Mouse (Mus musculus): ENCODE results near the gene Nasp. TPM values are rescaled to one million over a fixed set of nuclear protein-coding genes. Genes with fewer than 3 reads are reported as not detected.

The Nasp gene
- polyA plus RNA-seq, 1 experiment from 2014 or later = 110 TPM

DNA sequence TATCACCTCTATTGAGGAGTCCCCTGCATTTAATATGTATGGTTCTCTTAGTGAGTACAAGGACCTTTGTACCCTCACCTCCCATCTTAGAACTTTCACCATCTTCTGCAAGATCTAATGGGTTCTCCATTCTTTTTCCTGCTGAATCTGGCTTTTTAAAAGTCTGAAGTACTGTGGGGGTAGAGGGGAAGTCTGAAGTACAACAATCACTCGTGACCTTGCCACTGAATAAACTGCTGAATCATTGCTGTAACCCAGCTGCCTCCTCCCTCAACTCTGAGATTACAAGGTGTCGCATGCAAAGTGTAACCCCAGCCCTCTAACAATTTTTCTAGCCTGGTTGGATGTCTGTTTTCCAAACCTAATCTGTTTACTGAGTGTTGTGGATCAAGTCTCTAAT, 27.4 kb upstream of the Nasp start:
- Histone ChIP-seq H3K9me3 (no peaks in the 10 kb centered on the region), H3K27me3 (no peaks in the 10 kb centered on the region), H3K36me3 (no peaks in the 10 kb centered on the region), H3K4me3 (no peak overlapping the region), H3K27ac (no peak overlapping the region), H3K4me2 (no peak overlapping the region), H3K9ac (no peak overlapping the region), H3K4me1 (replicated peaks) (peaks cover 10% of the 10 kb centered on the region)
- no peak for ATAC-seq (ENCODE audit: low FRiP score)
- 77% methylated on average over 2 of the region's 2 CpGs for WGBS

DNA sequence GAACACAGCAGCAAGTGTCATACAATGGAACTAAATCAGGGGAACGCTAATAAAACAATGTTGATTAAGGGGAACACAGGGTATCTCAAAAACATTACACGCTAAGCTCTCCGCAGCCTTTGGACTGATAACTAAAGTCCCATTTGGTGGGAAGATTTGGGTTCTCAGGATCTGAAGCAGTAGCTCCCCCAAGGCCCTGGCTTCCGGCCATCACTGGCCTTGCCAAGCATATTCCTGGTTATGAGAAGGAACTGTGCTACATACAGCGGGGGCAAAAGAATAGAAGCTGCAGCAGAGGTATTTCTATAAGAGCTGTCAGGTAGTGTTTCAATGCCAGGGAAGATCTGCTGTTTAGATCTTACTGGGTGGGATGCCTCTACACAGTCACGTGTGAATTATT, 25.5 kb upstream of the Nasp start:
- ATAC-seq (ENCODE audit: low FRiP score) = no peak
- H3K4me1 ChIP-seq (replicated peaks) = peaks cover 28% of the 10 kb centered on the region
- no peaks in the 10 kb centered on the region for H3K9me3 ChIP-seq
- no peak overlapping the region for H3K27ac ChIP-seq
- H3K4me2 ChIP-seq = no peak overlapping the region
- H3K36me3 ChIP-seq = 0 out of 2 replicates have a peak, but pooled peaks cover 10% of the 10 kb centered on the region
- 89% methylated on average over 6 of the region's 6 CpGs for WGBS
- H3K27me3 ChIP-seq = no peaks in the 10 kb centered on the region
- H3K4me3 ChIP-seq = no peak overlapping the region
- no peak overlapping the region for H3K9ac ChIP-seq

DNA sequence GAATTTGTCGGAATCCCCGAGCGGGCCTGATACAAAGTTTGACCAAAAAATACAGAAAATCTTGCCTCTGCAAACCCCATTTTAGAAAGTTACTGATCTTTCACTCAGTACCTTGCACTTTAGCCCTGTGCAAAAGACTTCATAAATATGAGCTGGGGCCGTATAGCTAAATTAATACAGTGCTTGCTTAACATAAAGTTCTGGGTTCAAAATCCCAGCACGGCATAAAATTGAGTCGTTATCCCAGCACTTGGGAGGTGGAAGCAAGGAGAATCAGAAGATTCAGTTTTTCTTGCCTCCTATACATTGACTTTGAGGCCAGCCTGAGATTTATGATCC, 24.0 kb upstream of the Nasp start:
- H3K9me3 ChIP-seq = no peaks in the 10 kb centered on the region
- 12% methylated on average over 6 of the region's 6 CpGs for WGBS
- peak overlapping the region; percentile 55 for H3K27ac ChIP-seq
- no peaks in the 10 kb centered on the region for H3K27me3 ChIP-seq
- peak; percentile 49; the same call in 1 of the 2 replicates for ATAC-seq (ENCODE audit: low FRiP score)
- peak overlapping the region; percentile 93 for H3K9ac ChIP-seq
- peaks cover 41% of the 10 kb centered on the region for H3K4me1 ChIP-seq (replicated peaks)
- H3K4me3 ChIP-seq = peak overlapping the region; percentile 92
- H3K36me3 ChIP-seq = peaks cover 19% of the 10 kb centered on the region; the same call in 1 of the 2 replicates
- H3K4me2 ChIP-seq = peak overlapping the region; percentile 90

DNA sequence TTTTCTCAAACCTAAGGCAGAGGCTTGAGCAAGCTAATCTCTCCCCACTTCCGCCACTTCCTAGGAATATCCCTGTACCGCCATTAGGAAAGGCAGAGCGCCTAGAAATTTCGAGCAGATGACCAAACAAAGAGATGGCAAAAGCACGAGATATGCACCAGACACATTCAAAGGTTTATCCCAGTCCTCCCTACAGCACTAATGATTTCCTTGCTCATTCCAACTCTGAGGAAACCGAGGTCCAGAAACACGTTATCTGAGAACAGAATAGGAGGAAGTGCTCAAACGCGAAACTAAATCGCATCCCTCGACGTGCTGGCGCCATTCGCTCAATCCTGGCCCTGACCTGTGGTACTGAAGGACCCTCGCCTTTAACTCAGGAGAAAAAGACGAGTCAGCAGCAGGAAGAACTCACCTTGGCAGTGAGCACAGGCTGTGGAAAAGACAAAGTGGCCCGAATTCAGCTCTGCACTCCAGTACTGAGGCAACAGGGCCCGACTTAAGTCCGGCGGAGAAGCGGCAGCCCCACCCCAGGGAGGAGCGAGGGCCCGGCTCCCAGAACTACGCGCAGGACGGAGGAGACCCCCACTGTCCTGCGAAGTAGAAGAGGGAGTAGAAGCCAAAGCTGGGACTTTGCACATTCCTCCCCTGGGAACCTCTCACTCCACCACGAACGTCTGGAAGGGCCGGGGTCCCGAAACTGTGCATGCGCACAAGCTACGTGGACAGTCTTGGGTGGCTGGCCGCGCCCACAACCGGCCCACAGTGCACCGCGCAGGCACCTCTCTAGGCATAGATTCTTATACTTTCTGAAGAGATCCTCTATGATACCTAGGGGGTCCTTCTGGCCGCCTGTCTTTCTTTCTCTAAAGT, 23.4 kb upstream of the Nasp start, which contains the start of gene Akr1a1:
Gene Akr1a1 (minus strand): TSS at position 757 of the 873 bp plus-strand sequence.
- Histone ChIP-seq H3K4me2 (peak within 1 kb of the TSS; percentile 90), H3K4me3 (peak within 1 kb of the TSS; percentile 92), H3K36me3 (peaks cover 19% of the 10 kb centered on the region; the same call in 1 of the 2 replicates), H3K27ac (peak within 1 kb of the TSS; percentile 91), H3K9me3 (no peaks in the 10 kb centered on the region), H3K9ac (peak within 1 kb of the TSS; percentile 93), H3K4me1 (replicated peaks) (peaks cover 47% of the 10 kb centered on the region), H3K27me3 (no peaks in the 10 kb centered on the region)
- under 1% methylated on average over 39 of the region's 39 CpGs for WGBS
- peak; percentile 98 for ATAC-seq (ENCODE audit: low FRiP score)

DNA sequence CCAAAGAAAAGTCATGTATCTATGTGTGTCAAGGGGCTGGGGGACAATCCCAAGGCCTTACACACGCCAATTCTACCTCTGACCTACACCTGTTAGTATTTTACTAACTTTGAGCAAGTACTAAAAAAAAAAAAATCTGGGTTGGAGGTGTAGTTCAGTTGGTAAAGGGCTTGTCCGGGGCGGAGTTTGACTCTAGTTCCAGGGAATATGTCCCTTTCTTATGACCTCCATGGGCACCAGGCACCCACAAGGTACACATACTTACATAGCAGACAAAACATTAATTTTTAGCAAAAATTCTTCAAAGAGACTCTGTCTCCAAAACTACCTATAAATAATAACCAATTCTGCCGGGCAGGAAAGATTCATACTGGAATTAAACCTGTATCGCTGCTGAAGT, 22.6 kb upstream of the Nasp start:
- Histone ChIP-seq H3K4me3 (peak overlapping the region; percentile 92), H3K27ac (peak overlapping the region; percentile 91), H3K4me2 (peak overlapping the region; percentile 90), H3K4me1 (replicated peaks) (peaks cover 55% of the 10 kb centered on the region), H3K9ac (peak overlapping the region; percentile 93), H3K27me3 (no peaks in the 10 kb centered on the region), H3K9me3 (no peaks in the 10 kb centered on the region), H3K36me3 (peaks cover 19% of the 10 kb centered on the region; the same call in 1 of the 2 replicates)
- no peak for ATAC-seq (ENCODE audit: low FRiP score)
- 45% methylated on average over 5 of the region's 5 CpGs for WGBS

DNA sequence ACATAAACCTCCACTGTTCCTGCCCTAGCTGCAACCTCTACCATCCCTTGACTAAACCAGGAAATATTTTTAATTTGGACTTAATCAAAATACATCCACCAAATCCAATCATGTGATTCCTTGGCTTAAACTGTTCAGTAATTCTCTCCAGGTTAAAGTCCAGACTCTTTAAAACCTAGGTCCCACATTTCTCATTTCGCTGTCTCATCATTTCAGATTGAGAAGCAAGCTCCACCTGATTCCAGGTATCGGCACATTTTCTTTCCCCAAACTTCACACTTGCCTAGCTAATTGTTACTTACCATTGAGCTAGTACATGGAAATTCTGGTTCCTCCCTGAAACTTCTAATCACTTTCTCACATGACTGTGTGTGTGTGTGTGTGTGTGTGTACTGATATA, 21.7 kb upstream of the Nasp start:
- Histone ChIP-seq H3K4me2 (peak overlapping the region; percentile 90), H3K27me3 (no peaks in the 10 kb centered on the region), H3K9me3 (no peaks in the 10 kb centered on the region), H3K27ac (no peak overlapping the region), H3K4me3 (peak overlapping the region; percentile 92), H3K4me1 (replicated peaks) (peaks cover 58% of the 10 kb centered on the region), H3K9ac (no peak overlapping the region), H3K36me3 (peaks cover 25% of the 10 kb centered on the region)
- WGBS = 98% methylated on average over 2 of the region's 2 CpGs
- no peak for ATAC-seq (ENCODE audit: low FRiP score)

DNA sequence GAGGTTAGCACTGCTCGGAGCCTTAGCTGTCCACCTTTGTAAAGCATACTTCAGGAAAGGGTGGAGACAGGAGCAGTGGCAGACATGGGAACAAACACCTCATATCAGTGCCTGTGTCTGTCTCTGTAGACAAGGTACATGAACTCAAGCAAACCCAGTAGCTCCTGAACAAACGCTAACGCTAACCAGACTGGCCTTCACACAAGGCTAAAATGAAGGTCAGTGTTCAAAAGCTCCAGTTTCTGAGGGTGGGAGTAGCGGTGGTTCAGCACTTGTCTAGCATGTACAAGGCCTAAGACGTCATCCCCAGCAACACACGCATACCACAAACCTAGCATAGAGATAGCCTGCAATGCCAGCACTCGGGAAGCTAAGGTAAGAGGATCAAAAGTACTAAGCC, 17.9 kb upstream of the Nasp start:
- ATAC-seq (ENCODE audit: low FRiP score) = no peak
- Histone ChIP-seq H3K27me3 (no peaks in the 10 kb centered on the region), H3K4me1 (replicated peaks) (peaks cover 53% of the 10 kb centered on the region), H3K9ac (no peak overlapping the region; the same call in 1 of the 2 replicates), H3K36me3 (peaks cover 53% of the 10 kb centered on the region), H3K4me2 (no peak overlapping the region), H3K9me3 (no peaks in the 10 kb centered on the region), H3K27ac (no peak overlapping the region), H3K4me3 (no peak overlapping the region)
- 94% methylated on average over 7 of the region's 7 CpGs for WGBS

DNA sequence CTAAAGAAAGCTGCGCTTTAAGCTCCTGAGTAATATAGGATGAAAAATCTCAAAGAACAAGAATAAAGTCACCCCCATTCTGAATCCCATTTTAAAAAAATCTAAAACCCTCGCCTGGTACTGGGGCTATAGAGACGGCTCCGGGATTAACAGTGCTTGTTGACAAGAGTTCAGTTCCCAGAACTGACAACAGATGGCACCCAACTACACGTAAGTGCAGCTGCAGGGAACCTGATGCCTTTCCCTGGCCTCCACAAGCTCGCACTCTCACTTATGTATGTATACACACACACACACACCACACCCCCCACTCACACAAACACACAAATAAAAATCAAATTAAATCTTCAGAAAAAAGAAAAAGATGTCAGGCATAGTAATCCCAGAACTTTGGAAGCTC, 16.6 kb upstream of the Nasp start:
- Histone ChIP-seq H3K27ac (no peak overlapping the region), H3K9ac (no peak overlapping the region), H3K36me3 (peaks cover 60% of the 10 kb centered on the region), H3K27me3 (no peaks in the 10 kb centered on the region), H3K9me3 (no peaks in the 10 kb centered on the region), H3K4me1 (replicated peaks) (peaks cover 41% of the 10 kb centered on the region), H3K4me3 (no peak overlapping the region), H3K4me2 (no peak overlapping the region)
- 59% methylated on average over 6 of the region's 6 CpGs for WGBS
- ATAC-seq (ENCODE audit: low FRiP score) = no peak

DNA sequence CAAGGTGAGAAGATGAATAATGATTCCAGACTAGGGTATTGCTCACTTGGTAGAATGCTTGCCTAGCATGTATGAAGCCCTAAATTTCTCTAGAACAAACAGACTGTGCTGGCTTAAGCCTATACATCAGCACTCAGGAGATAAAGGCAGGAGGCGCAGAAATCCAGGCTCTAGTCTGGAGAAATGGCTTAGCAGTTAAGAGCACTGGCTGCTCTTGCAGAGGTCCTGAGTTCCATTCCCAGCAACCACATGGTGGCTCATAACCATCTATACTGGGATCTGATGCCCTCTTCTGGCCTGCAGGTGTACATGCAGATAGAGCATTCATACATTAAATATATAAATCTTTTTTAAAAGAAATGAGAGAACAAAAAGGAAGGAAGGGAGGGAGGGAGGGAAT, 14.3 kb upstream of the Nasp start:
- H3K36me3 ChIP-seq = peaks cover 65% of the 10 kb centered on the region
- no peak overlapping the region for H3K27ac ChIP-seq
- H3K9ac ChIP-seq = no peak overlapping the region
- no peaks in the 10 kb centered on the region for H3K27me3 ChIP-seq
- no peak overlapping the region for H3K4me3 ChIP-seq
- 93% methylated on average over 1 of the region's 1 CpGs for WGBS
- no peak for ATAC-seq (ENCODE audit: low FRiP score)
- no peaks in the 10 kb centered on the region for H3K9me3 ChIP-seq
- peaks cover 19% of the 10 kb centered on the region for H3K4me1 ChIP-seq (replicated peaks)
- no peak overlapping the region for H3K4me2 ChIP-seq

DNA sequence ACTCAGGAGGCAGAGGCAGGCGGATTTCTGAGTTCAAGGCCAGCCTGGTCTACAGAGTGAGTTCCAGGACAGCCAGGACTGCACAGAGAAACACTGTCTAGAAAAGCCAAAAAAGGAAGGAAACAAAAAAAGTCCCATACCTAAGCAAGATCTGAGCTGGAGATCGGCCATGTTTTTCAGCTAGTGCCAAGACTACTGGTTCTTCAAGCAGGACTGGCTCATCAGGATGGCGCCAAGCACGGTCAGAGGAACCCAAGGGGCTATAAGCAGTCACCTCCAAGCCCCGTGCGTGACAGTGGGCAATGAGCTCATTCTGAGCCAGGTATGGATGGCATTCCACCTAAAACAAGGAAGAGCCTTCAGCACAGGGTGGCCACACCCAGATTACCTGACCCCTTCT, 11.1 kb upstream of the Nasp start:
- Histone ChIP-seq H3K27ac (no peak overlapping the region), H3K27me3 (no peaks in the 10 kb centered on the region), H3K4me2 (no peak overlapping the region), H3K4me3 (no peak overlapping the region), H3K4me1 (replicated peaks) (no peaks in the 10 kb centered on the region), H3K9ac (no peak overlapping the region), H3K36me3 (peaks cover 88% of the 10 kb centered on the region), H3K9me3 (no peaks in the 10 kb centered on the region)
- WGBS = 96% methylated on average over 6 of the region's 6 CpGs
- ATAC-seq (ENCODE audit: low FRiP score) = no peak

DNA sequence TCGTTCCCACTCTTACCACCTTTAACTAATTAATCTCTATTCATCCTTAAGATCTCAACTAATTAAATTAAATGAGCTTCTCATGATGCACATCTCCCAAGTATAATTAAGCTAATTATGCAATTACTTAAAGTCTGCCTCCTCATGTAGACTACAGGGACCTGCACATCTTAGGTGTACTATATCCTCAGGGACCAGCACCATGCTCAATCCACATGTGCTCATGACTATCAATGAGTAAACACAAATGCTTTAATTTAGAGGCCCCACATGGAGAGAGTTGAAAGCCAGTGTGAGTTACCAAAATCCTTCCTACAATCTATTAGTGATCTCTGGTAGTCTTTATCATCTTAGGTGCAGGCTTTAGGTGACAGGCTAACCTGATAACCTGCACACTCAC, 7.5 kb upstream of the Nasp start:
- no peak for ATAC-seq (ENCODE audit: low FRiP score)
- Histone ChIP-seq H3K27ac (no peak overlapping the region), H3K4me3 (no peak overlapping the region), H3K9me3 (no peaks in the 10 kb centered on the region), H3K9ac (no peak overlapping the region), H3K4me1 (replicated peaks) (no peaks in the 10 kb centered on the region), H3K4me2 (no peak overlapping the region), H3K27me3 (no peaks in the 10 kb centered on the region), H3K36me3 (peaks cover 62% of the 10 kb centered on the region)
- 81% methylated on average over 1 of the region's 1 CpGs for WGBS

DNA sequence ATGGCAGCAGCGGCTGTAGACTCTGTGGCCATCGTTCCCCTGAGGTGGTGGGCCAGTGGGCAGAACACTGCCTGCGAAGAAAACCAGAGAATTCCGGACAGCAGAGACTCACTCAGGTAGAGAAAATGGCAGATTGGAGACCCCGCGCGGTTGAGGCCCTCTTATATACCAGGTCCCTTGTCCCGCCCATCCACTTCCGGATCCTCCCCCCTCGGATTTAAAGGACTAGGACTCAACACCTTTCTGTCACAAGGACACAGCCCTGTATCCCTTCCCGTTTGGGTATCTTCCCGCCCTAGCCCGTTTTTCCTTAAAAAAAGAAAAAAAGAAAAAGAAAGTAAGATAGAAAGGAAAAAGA, 403 bp downstream of the Nasp start:
- peak overlapping the region; percentile 73 for H3K4me2 ChIP-seq
- peaks cover 23% of the 10 kb centered on the region for H3K4me1 ChIP-seq (replicated peaks)
- H3K4me3 ChIP-seq = peak overlapping the region; percentile 98
- no peaks in the 10 kb centered on the region for H3K27me3 ChIP-seq
- under 1% methylated on average over 13 of the region's 13 CpGs for WGBS
- H3K9ac ChIP-seq = peak overlapping the region; percentile 93
- H3K9me3 ChIP-seq = no peaks in the 10 kb centered on the region
- peak; percentile 96 for ATAC-seq (ENCODE audit: low FRiP score)
- peaks cover 6% of the 10 kb centered on the region for H3K36me3 ChIP-seq
- H3K27ac ChIP-seq = peak overlapping the region; percentile 96

Data from hindbrain, embryonic 13.5 days (tissue).